Mouse (Mus musculus): Measurements from ENCODE around the gene Acacb.

Acacb gene

GRCm38 (mm10) chr5:114176548-114177400 is 30.4 kb downstream of the Acacb start:
- DNase-seq (ENCODE audit: low spot score) = no peak

GRCm38 (mm10) chr5:114177966-114178719 is 31.8 kb downstream of the Acacb start:
- DNase-seq (ENCODE audit: low spot score) = no peak

DNA sequence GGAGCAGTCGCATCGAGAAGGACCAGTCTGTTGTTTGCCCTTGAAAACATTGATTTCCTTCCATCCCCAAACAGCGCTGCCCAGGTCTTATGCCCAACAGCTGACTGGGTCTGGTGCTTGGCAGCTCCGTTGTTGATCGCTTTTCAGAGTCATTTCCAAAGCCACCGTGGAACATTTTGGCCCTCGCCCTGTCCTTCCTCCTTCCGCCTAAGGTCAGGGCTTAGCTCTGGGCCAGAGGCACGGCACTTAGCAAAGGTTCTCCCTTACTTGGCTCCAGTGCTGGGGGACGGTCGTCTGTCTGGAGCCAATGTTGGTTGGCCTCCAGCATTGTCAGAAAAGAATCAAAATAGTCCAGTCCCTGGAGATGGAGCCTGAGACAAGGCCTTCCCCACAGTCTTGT is 33.2 kb downstream of the Acacb start:
- no peak for DNase-seq (ENCODE audit: low spot score)

DNA sequence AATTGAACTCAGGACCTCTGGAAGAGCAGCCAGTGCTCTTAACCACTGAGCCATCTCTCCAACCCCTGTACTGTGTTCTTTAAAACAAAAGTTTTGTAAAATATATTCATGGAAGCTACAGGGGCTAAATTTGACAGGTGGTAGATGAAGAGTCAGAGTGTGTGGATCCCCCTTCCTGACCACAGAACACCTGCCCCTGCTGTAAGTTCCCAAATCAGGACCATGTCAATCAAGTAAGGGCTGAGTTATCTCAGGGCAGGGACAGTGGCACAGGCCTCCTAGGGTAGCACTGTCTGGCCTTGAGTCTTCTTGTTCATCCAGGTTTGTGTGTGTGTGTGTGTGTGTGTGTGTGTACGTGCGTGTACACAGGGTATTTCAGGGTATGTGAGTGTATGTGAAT is 37.2 kb downstream of the Acacb start:
- no peak for DNase-seq (ENCODE audit: low spot score)

GRCm38 (mm10) chr5:114187108-114187507 is 40.8 kb downstream of the Acacb start:
- DNase-seq (ENCODE audit: low spot score) = no peak

- no peak for DNase-seq (ENCODE audit: low spot score)
Observed at GRCm38 (mm10) chr5:114188900-114189464, 42.6 kb downstream of the Acacb start.

DNA sequence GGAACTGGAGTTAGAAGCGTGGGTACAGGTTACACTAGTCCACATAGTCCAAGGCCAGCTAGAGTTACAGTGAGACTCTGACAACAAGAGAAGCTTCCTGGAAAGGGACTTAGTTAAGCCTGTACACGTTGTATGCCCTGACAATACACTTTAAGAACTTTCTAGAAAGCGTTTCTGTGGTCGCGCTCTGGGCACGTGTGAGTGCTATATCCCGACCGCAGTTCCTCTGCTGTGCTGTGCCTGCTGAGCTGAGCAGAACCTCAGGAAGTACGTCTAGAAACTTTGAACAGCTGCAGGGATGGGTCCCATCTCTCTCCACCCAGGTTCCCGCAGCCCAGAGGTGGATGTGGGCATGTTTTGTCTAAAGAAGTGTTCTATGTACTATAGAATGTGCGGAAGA is 47.8 kb downstream of the Acacb start:
- DNase-seq (ENCODE audit: low spot score) = no peak

DNA sequence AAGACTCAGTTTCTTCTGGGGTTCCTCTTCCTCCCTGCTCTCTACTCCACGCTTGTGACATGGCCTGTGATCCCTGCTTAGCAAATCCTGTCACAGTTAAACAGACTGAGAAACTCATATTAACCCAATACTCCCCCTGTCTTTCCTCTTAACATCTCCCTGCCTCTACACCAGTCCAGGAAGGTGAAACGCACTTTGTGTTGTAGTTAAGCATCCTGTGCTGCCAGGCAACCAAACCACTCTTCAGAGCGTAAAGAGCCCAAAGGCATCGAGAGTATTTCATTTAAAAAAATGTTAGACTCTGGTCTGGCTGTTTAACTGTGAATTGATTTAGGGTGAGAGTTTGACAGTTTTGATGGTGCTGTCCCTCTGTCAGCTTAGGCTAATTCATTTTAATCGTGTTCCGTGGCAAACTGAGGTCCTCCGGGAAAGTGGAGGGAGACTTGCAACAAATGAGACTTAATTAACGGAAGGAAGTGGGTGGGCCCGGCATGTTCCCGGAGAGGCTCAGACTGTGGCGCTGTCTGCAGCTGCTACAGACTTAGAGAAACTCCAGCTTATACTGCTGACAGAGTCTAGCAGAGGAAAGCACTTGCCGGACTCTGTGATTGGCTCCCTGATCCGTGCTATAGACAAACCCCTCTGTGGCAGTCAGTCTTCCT is 52.9 kb downstream of the Acacb start:
- no peak for DNase-seq (ENCODE audit: low spot score)

DNA sequence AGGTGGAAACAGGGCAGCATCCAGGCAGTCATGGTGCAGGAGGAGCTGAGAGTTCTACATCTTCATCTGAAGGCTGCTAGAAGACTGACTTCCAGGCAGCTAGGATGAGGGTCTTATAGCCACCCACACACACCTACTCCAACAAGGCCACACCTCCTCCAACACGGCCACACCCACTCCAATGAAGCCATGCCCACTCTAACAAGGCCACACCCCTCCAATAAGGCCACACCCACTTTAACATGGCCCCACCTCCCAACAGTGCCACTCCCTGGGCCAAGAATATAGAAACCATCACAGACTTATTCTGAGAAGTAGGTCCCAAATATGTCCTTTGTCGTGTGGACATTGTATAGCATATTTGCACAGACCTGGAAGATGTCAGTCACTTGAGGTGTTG is 59.8 kb downstream of the Acacb start:
- no peak for DNase-seq (ENCODE audit: low spot score)

GRCm38 (mm10) chr5:114213183-114213582 is 66.8 kb downstream of the Acacb start:
- DNase-seq (ENCODE audit: low spot score) = no peak

DNA sequence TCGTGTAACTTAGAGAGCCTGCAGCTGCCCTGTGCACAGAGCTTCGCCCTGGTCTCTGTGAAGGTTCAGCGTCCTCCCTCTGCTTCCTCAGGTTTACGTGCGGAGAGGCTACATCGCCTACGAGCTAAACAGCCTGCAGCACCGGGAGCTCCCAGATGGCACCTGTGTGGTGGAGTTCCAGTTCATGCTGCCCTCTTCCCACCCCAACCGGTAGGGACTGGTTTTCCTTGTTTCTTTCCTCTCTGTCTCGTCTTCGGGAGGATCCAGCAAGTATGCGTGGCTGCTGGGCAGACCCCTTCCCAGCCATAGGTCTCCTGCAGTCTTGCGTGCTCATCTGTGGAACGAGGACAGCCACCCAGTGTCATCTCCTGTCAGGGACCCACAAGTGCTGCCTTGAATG is 72.4 kb downstream of the Acacb start:
- DNase-seq (ENCODE audit: low spot score) = no peak

DNA sequence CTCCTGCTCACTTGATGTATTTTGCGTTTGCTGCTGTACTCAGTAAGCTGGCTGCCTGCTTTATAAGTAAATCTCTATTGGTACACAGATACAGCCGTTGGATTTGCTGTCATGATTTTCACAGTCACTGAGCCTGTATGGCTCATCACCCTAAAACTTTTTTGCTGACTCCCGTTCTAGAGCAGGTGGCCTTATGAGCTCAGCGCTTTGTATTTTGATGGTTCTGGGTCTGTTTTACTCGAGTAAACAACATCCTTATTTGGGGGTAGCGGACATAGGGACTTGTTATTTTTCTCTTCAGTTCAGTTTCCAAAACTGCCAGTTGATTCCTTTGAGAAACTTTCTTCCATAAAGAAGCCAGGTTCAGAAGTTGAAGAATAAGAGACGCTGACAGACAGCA is 79.7 kb downstream of the Acacb start:
- no peak for DNase-seq (ENCODE audit: low spot score)

DNA sequence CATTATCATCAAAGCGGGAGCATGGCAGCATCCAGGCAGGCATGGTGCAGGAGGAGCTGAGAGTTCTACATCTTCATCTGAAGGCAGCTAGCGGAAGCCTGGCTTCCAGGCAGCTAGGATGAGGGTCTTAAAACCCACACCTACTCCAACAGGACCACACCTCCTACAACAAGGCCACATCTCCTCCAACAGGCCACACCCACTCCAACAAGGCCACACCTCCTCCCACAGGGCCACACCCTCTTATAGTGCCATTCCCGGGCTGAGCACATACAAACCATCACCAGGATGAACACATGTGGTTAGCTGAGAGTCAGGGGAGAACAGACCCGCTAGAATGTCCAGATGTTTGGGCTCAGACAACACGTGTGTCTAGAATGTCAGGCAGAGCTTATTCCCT is 82.6 kb downstream of the Acacb start:
- DNase-seq (ENCODE audit: low spot score) = no peak

- no peak for DNase-seq (ENCODE audit: low spot score)
Observed at GRCm38 (mm10) chr5:114238924-114239323, 92.6 kb downstream of the Acacb start.

DNA sequence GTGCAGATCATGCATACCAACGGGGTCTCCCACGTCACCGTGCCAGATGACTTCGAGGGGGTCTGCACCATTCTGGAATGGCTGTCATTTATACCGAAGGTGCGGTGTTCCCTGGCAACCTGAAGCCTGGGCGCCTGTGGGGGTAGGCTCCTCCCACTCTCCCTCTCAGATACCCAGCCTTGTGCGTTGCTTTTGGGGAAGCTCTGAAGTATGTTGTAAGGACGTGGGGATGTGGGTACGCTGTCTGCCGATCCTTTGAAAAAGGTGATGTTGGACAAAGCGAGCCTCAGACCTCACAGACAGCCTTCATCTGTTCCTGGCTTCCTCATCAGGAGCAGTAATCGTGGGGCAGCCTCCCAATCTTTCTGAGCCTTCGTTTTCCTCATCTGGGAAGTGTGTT is 93.4 kb downstream of the Acacb start:
- DNase-seq (ENCODE audit: low spot score) = no peak

DNA sequence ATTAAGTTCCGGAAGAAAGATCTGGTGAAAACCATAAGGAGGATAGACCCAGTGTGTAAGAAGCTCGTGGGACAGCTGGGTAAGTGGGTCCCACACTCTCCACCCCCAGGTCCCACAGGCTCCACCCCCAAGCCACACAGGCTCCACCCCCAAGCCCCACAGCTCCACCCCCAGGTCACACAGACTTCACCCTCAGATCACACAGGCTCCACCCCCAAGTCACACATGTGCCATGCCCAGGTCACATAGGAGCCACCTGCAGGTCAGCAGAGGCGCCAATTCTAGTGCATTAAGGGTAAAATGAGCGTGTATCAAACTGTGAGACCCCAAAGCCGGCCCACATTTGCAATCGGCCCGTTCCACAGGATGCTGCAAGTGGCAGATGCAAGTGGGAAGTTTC is 100.1 kb downstream of the Acacb start:
- no peak for DNase-seq (ENCODE audit: low spot score)

DNA sequence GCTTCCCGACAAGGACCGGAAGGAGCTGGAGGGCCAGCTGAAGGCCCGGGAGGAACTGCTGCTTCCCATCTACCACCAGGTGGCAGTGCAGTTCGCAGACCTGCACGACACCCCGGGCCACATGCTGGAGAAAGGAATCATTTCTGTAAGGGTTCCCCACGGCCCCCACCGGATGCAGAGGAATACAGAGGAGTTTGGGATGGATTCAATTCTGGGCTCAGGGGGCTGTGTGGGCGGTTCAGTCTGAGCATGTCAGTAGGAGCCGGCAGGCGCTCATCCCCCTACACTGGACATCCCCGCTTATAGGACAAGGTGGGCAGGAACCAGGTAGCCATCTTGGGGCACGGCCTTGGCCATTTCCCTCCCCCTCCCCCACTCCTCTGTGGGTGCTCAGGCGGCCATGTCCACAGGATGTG is 101.8 kb downstream of the Acacb start:
- DNase-seq (ENCODE audit: low spot score) = peak; percentile 75

- no peak for DNase-seq (ENCODE audit: low spot score)
Observed at GRCm38 (mm10) chr5:114259495-114259894, 113.2 kb downstream of the Acacb start.

GRCm38 (mm10) chr5:114261494-114261893 is 115.2 kb downstream of the Acacb start:
- DNase-seq (ENCODE audit: low spot score) = no peak

- no peak for DNase-seq (ENCODE audit: low spot score)
Observed at GRCm38 (mm10) chr5:114264030-114264459, 117.7 kb downstream of the Acacb start.

DNA sequence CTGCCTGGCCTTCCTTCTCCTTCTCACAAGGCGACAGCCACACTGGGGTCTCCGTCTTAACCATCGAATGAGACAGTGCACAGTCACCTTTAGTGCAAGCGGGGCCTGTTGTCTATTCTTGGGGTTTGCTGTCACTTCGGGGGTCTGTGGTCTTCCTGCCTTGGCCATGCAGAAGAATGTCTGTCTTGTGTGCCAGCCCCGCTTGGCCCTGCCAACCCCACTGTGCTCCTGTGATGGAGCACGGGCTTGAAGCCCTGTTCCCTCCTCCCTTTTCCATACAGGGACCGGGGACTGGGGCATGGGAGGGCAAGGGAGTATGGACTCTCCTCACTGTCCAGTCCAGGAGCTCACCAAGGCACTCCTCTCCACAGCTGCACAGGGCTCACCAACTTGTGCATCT is 118.5 kb downstream of the Acacb start:
- DNase-seq (ENCODE audit: low spot score) = no peak

- no peak for DNase-seq (ENCODE audit: low spot score)
Observed at GRCm38 (mm10) chr5:114268646-114269045, 122.3 kb downstream of the Acacb start.

DNA sequence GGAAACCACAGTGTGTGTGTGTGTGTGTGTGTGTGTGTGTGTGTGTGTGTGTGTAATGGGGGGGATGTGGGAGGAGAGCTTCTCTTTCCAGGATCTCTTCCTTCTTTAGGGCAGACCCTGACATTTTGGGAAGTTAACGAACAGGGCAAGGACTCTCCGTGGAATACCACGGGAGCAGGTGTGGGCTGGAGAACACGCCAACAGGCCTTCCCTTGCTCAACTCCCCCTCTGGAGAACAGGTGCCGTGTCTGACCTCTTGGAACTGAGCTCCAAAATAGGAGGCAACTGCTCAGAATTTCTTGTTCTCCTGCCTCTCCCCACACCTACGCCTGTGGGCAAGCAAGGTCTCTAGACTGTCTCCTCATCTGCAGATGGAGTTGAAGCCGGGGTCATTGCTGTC is 123.2 kb downstream of the Acacb start:
- DNase-seq (ENCODE audit: low spot score) = no peak

Data from ovary, postnatal 14 days (tissue).